Mouse (Mus musculus) skeletal muscle tissue, adult 2 months (tissue): ENCODE data around the gene Mid1.
"Not testable (repeated sequence)": the region's sequence is repeated elsewhere in the genome, so short reads cannot be mapped to it uniquely, and the experiment has no call there.

Experiments
- DNase-seq: peaks from one replicate; pipeline ENCODE4 v3.0.0-alpha.2; 2012; ENCODE audit warnings: low read depth, low spot score

Mid1 gene

GRCm38 (mm10) chrX:169986519-169987367 lies 301.7 kb downstream of the Mid1 start:
- DNase-seq = peak; percentile 78

GRCm38 (mm10) chrX:169987368-169987837 lies 302.4 kb downstream of the Mid1 start:
- peak; percentile 70 for DNase-seq

DNA sequence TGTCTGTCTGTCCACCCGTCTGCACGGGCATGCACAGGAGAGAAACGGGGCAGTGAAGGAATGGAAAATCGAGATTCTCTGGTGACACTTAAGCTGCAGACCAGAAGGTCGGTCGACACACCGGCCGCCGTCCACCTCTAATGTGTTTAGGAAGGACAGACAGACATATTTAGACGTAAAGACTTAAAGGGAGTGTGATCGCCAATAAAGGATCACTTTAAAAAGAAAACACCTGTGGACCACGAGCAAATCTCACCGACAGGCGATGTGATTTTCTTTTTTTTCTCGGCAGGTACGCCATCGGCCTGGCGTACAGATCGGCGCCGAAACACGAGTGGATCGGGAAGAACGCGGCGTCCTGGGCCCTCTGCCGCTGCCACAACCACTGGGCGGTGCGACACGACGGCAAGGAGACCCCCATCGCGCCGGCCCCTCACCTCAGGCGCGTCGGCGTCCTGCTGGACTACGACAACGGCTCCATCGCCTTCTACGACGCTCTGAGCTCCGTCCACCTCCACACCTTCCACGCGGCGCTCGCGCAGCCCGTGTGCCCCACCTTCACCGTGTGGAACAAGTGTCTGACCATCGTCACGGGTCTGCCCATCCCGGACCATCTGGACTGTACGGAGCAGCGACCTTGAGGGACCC lies 303.7 kb downstream of the Mid1 start:
- peak; percentile 56 for DNase-seq

- DNase-seq = not testable (repeated sequence)
Observed at GRCm38 (mm10) chrX:169989219-169989595, 304.2 kb downstream of the Mid1 start.

DNA sequence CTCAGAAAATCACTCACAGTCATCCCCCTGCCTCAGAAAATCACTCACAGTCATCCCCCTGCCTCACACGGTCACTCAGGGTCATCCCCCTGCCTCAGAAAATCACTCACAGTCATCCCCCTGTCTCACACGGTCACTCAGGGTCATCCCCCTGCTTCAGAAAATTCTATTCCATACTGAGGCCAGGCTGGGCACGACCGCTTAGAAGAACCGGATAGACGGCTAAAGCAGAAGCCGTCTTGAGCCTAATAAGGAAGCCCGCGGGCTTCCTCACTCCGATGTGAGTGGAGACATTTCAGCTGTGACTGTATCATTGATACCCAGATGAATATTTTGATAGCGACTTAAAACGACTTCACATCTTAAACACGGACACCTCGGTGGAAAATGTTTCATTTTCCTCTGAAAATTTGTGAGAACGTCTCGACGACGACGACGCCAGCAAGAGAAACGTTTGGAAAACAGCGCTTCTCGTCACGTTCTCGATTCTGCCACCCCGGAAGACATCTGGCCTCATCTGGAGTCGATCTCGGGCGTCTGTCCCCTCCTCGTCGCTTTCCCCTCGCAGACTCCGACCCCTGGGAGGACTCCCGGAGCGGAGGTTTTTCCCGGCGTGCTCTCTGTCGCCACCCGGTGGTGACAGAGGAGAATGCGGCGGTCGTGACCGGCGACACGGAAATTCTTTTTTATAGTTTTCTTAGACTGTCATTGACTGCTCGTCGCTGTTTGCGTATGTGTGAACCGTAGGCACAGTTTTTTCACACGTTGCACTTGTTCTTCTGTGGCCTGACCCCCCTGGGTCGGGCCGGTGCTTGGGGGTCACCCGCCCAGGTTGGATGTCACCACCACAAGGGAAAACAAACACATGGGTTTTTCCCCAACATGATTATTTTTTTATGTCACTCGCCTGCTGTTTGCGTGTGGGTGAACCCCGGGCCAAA lies 305.0 kb downstream of the Mid1 start:
- DNase-seq = peak; percentile 64

- peak; percentile 87 for DNase-seq
Observed at GRCm38 (mm10) chrX:169991128-169991873, 306.3 kb downstream of the Mid1 start.

- DNase-seq = not testable (repeated sequence)
Observed at GRCm38 (mm10) chrX:169992086-169992930, 307.3 kb downstream of the Mid1 start.

DNA sequence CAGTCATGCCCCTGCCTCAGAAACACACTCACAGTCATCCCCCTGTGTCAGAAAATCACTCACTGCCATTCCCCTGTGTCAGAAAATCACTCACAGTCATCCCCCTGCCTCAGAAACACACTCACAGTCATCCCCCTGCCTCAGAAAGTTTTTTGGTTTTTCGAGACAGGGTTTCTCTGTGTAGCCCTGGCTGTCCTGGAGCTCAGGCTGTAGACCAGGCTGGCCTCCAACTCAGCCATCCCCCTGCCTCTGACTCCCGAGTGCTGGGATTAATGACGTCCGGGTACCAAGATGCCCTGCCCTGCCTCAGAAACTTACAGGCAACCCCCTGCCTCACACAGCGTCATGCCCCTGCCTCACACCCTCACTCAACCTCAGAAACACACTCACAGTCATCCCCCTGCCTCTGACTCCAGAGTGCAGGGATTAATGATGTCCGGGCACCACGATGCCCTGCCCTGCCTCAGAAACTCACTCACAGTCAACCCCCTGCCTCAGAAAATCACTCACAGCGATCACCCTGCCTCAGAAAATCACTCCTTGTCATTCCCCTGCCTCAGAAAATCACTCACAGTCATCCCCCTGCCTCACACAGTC lies 308.1 kb downstream of the Mid1 start:
- DNase-seq = not testable (repeated sequence)

DNA sequence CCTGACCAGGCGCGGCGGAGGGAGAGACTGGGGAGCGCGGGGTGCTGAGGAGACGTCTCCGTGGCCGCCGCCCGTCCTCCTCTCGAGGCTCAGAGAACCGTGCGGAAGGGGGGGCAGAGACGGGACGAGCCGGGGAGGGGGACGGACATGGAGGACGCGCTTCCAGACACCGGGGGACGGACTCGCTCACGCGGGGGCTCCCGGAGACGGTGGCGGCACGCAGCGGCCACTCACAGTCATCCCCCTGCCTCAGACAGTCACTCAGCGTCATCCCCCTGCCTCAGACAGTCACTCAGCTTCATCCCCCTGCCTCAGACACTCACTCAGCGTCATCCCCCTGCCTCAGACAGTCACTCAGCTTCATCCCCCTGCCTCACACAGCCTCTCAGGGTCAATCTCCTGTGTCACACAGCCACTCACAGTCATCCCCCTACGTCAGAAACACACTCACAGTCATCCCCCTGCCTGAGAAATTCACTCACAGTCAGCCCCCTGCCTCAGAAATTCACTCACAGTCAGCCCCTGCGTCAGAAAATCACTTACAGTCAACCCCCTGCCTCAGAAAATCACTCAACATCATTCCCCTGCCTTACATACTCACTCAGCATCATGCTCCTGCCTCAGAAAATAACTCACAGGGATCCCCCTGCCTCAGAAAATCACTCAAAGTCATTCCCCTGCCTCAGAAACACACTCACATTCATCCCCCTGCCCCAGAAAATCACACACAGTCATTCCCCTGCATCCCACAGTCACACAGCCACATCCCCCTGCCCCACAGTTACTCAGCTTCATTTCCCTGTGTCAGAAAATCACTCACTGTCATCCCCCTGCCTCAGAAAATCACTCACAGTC lies 309.2 kb downstream of the Mid1 start:
- not testable (repeated sequence) for DNase-seq

DNA sequence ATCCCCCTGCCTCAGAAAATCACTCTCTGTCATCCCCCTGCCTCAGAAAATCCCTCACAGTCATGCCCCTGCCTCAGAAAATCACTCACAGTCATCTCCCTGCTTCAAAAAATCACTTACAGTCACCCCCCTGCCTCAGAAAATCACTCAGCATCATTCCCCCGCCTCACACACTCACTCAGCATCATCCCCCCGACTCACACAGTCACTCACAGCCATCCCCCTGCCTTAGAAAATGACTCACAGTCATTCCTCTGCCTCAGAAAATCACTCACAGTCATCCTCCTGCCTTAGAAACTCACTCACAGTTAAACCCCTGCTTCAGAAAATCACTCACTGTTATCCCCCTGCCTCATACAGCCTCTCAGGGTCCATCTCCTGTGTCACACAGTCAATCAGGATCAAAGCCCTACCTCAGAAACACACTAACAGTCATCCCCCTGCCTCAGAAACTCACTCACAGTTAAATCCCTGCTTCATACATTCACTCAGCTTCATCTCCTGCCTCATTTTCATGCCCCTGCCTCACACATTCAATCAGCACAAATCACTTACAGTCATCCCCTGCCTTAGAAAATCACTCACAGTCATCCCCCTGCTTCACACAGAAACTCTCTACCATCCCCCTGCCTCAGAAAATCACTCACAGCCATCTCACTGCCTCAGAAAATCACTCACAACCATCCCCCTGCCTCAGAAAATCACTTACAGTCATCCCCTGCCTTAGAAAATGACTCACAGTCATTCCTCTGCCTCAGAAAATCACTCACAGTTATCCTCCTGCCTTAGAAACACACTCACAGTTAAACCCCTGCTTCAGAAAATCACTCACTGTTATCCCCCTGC lies 310.1 kb downstream of the Mid1 start:
- DNase-seq = not testable (repeated sequence)

DNA sequence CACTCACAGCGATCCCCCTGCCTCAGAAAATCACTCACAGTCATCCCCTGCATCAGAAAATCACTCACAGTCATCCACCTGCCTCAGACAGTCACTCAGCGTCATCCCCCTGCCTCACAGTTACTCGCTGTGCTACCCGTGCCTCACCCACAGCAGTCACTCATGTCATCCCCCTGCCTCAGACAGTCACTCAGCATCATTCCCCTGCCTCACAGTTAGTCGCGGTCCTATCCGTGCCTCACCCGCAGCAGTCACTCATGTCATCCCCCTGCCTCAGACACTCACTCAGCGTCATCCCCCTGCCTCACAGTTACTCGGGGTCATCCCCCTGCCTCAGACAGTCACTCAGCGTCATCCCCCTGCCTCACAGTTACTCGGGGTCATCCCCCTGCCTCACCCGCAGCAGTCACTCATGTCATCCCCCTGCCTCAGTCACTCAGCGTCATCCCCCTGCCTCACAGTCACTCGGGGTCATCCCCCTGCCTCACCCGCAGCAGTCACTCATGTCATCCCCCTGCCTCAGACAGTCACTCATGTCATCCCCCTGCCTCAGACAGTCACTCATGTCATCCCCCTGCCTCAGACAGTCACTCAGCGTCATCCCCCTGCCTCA lies 311.0 kb downstream of the Mid1 start:
- peak; percentile 55 for DNase-seq

DNA sequence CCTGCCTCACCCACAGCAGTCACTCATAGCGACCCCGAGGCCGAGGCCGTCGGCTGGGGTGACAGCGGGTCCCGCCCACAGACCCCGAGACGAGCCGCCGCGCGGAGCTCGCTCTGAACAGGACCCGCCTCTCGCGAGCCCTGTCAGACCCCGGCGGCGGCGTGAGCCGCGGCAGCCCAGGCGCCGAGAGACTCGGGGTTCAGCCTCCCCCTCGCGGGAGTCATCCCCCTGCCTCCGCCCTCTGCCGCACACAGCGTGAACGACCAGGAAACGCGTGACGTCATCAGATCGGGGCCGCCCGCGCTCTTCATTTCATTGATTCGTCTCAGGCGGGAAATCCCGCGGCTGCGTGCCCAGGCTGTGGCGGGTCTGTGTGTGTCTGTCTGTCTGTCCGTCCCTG lies 311.9 kb downstream of the Mid1 start:
- peak; percentile 80 for DNase-seq

DNA sequence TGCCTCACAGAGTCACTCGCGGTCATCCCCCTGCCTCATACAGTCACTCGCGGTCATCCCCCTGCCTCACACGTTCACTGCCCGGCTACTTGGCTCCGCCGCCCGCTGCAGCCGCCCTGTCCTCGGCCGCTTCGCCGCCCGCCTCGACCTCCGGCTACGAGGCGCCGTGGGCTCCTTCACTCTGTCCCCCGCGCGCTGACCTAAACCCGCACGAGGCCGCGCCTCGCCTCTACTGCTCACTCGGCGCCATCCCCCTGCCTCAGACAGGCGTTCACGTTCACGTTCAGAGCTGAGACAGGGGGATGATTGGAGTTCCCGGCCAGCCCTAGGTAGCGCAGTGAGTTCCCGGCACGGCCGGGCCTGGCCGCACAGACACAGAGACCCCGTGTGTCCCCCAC lies 312.5 kb downstream of the Mid1 start:
- not testable (repeated sequence) for DNase-seq

- DNase-seq = peak; percentile 98
Observed at GRCm38 (mm10) chrX:169997854-169998456, 313.0 kb downstream of the Mid1 start.

DNA sequence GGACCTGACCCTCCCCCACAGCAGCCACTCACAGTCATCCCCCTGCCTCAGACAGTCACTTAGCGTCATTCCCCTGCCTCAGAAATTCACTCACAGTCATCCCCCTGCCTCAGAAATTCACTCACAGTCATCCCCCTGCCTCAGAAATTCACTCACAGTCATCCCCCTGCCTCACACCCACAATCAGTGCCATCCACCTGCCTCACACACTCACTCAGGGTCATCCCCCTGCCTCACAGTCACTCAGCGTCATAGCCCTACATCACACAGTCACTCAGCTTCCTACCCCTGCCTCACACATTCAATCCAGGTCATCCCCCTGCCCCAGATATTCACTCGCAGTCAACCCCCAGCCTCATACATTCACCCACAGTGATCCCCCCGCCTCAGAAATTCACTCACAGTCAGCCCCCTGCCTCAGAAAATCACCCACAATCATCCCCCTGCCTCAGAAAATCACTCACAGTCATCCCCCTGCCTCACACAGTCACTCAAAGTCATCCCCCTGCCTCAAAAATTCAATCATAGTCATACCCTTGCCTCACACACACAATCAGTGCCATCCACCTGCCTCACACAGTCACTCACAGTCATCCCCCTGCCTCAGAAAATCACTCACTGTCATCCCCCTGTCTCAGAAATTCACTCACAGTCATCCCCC lies 313.7 kb downstream of the Mid1 start:
- not testable (repeated sequence) for DNase-seq

GRCm38 (mm10) chrX:169999226-169999883 lies 314.4 kb downstream of the Mid1 start:
- not testable (repeated sequence) for DNase-seq
